16 mouse cellular contexts compared by ENCODE assay signal in genomic region chr4:95199394-95199793, GRCm38 (mm10).
A peak's percentile ranks its signal among the peaks of the same experiment; 100 is the strongest.
DNase-seq lines count a peak whose midpoint lies in the region; ATAC-seq and TF ChIP-seq lines count a peak whose summit lies in the region.
"Had no signal": no experiment of that assay in that cellular context is flagged by ENCODE, and none has a peak within 500 bp of the region (broad histone marks: within the 10 kb centered on the region; RNA-seq: fewer than 3 reads in every experiment).

No protein-coding gene starts in this region.

- H3K27ac ChIP-seq in forebrain, embryonic 16.5 days (ENCODE audit: low read length): no peak overlapping the region
- no peak overlapping the region for H3K27ac ChIP-seq in hindbrain, postnatal 0 days
- H3K27ac ChIP-seq: kidney, embryonic 15.5 days; layer of hippocampus, adult 2 months; lung, embryonic 15.5 days; neural tube, embryonic 13.5 days had no signal

- peaks cover 3% of the 10 kb centered on the region; the same call in 1 of the 2 replicates for H3K4me1 ChIP-seq in forebrain, embryonic 16.5 days (replicated peaks; ENCODE audit: control insufficient read depth, insufficient read depth, low read length)
- H3K4me1 ChIP-seq in hindbrain, postnatal 0 days (ENCODE audit: insufficient read depth, low read length): no peaks in the 10 kb centered on the region
- H3K4me1 ChIP-seq: neural tube, embryonic 13.5 days had no signal

- no peak for TF ChIP-seq CTCF in hindbrain, postnatal 0 days (IDR thresholded peaks at IDR 0.05; ENCODE audit: low read depth)

- H3K4me3 ChIP-seq in forebrain, embryonic 16.5 days (replicated peaks; ENCODE audit: low read length): no peak overlapping the region
- no peak overlapping the region for H3K4me3 ChIP-seq in hindbrain, postnatal 0 days (ENCODE audit: low read length)
- H3K4me3 ChIP-seq: kidney, embryonic 15.5 days; layer of hippocampus, adult 2 months; lung, embryonic 15.5 days; neural tube, embryonic 13.5 days had no signal

- ATAC-seq in CD4-positive, CD25-positive, alpha-beta regulatory T cell, adult 4 months: peak; percentile 1
- ATAC-seq in forebrain, embryonic 16.5 days: peak; percentile 63
- peak; percentile 77 for ATAC-seq in hindbrain, postnatal 0 days

- no peaks in the 10 kb centered on the region for H3K36me3 ChIP-seq in forebrain, embryonic 16.5 days (ENCODE audit: control insufficient read depth, insufficient read depth)
- H3K36me3 ChIP-seq in hindbrain, postnatal 0 days (ENCODE audit: insufficient read depth, low read length): no peaks in the 10 kb centered on the region
- H3K36me3 ChIP-seq: kidney, embryonic 15.5 days; lung, embryonic 15.5 days; neural tube, embryonic 13.5 days had no signal

- 21% methylated on average over 5 of the region's 5 CpGs for WGBS in forebrain, embryonic 16.5 days
- 26% methylated on average over 5 of the region's 5 CpGs for WGBS in hindbrain, postnatal 0 days

- DNase-seq in R1 (ENCODE audit: low read depth, low spot score): peak; percentile 6
- peak; percentile 30 for DNase-seq in hindbrain, postnatal 0 days (ENCODE audit: low spot score)
- DNase-seq in testis, postnatal 14 days (ENCODE audit: low spot score): no peak
- DNase-seq in right cerebral cortex, postnatal 14 days: no peak
- DNase-seq in lung, postnatal 4 days: no peak
- no peak for DNase-seq in thymus, postnatal 14 days
- DNase-seq: cerebellum, adult 11-12 months; gastrocnemius, postnatal 14 days; liver; thymus, postnatal 25 days had no signal

- H3K27me3 ChIP-seq in forebrain, embryonic 16.5 days (replicated peaks; ENCODE audit: control insufficient read depth, insufficient read depth, low read length): no peaks in the 10 kb centered on the region
- no peaks in the 10 kb centered on the region for H3K27me3 ChIP-seq in hindbrain, postnatal 0 days (ENCODE audit: insufficient read depth, low read length)
- H3K27me3 ChIP-seq: kidney, embryonic 15.5 days; lung, embryonic 15.5 days; neural tube, embryonic 13.5 days had no signal

- H3K4me2 ChIP-seq in forebrain, embryonic 16.5 days (ENCODE audit: low read length): no peak overlapping the region
- no peak overlapping the region for H3K4me2 ChIP-seq in hindbrain, postnatal 0 days (ENCODE audit: low read depth, low read length)
- H3K4me2 ChIP-seq: kidney, embryonic 15.5 days; lung, embryonic 15.5 days; neural tube, embryonic 13.5 days had no signal

- no peaks in the 10 kb centered on the region for H3K9me3 ChIP-seq in forebrain, embryonic 16.5 days (ENCODE audit: control insufficient read depth, low read length)
- H3K9me3 ChIP-seq in hindbrain, postnatal 0 days (ENCODE audit: low read length): no peaks in the 10 kb centered on the region
- H3K9me3 ChIP-seq: kidney, embryonic 15.5 days; lung, embryonic 15.5 days; neural tube, embryonic 13.5 days had no signal

- no peak overlapping the region for H3K9ac ChIP-seq in forebrain, embryonic 16.5 days (replicated peaks; ENCODE audit: low read depth, low read length)
- H3K9ac ChIP-seq in hindbrain, postnatal 0 days (replicated peaks; ENCODE audit: low read length): no peak overlapping the region
- H3K9ac ChIP-seq: kidney, embryonic 15.5 days; lung, embryonic 15.5 days; neural tube, embryonic 13.5 days had no signal

Comparison
In these comparisons a context has a peak if more than half of its experiments do, and no peak if none do; other contexts are left out.
1. ATAC-seq: peak in every context shown above with its lines; median percentile 77 in hindbrain, postnatal 0 days; 63 in forebrain, embryonic 16.5 days; 1 in CD4-positive, CD25-positive, alpha-beta regulatory T cell, adult 4 months.
2. DNase-seq: peak in R1 (single experiment) and hindbrain, postnatal 0 days (single experiment); none in testis, postnatal 14 days (single experiment), right cerebral cortex, postnatal 14 days (single experiment), lung, postnatal 4 days (0 of 2) and thymus, postnatal 14 days (single experiment).